In genomic region chr8:123332262-123333090, GRCm38 (mm10) we compare ENCODE assay signal across 8 mouse cellular contexts. TPM values are rescaled to one million over a fixed set of nuclear protein-coding genes. Genes with fewer than 3 reads are reported as not detected.
DNase-seq lines count a peak whose midpoint lies in the region; ATAC-seq and TF ChIP-seq lines count a peak whose summit lies in the region.

Gene Spire2 (plus strand): TSS chr8:123332713.

- POLR2A ChIA-PET in Patski (lab: Charles Lee) = interaction anchor here (0.6 to 1.6 kb wide), 4 partner anchors 11 to 47 kb away, joined by 3 to 4 read pairs (median 3); no protein-coding TSS in a partner anchor

- peak within 1 kb of the TSS; percentile 92 for H3K27ac ChIP-seq in hindbrain, embryonic 12.5 days

- no peak for DNase-seq in Patski (ENCODE audit: low read depth, low spot score)
- DNase-seq in cerebellum, adult 9-10 months = peak; percentile 81
- peak in 1 of 2 experiments; percentile 55 for DNase-seq in frontal cortex, adult 2 months (ENCODE audit: extremely low spot score in 1 of 2, low spot score in 1 of 2)
- DNase-seq in layer of hippocampus, postnatal 36 days = peak; percentile 62 to 64
- DNase-seq in lung, postnatal 36 days = peak; percentile 79
- DNase-seq in retina, postnatal 7 days (ENCODE audit: low read depth, low spot score) = peak; percentile 79
- DNase-seq in urinary bladder, postnatal 14 days (ENCODE audit: low spot score) = peak; percentile 83

- peak within 1 kb of the TSS; percentile 89 for H3K9ac ChIP-seq in hindbrain, embryonic 12.5 days

- peak within 1 kb of the TSS; percentile 73 for H3K4me2 ChIP-seq in hindbrain, embryonic 12.5 days (replicated peaks)

- no peak for TF ChIP-seq CTCF in Patski (IDR thresholded peaks at IDR 0.05)

- CTCF ChIA-PET in Patski (lab: Charles Lee) = interaction anchor here (1.0 to 1.6 kb wide), 4 partner anchors 11 to 29 kb away, joined by 3 to 4 read pairs (median 4); no protein-coding TSS in a partner anchor

- peak within 1 kb of the TSS; percentile 83 for H3K4me3 ChIP-seq in hindbrain, embryonic 12.5 days

- H3K9me3 ChIP-seq in hindbrain, embryonic 12.5 days (replicated peaks) = no peaks in the 10 kb centered on the region

- under 1% methylated on average over 70 of the region's 85 CpGs for WGBS in hindbrain, embryonic 12.5 days

- in situ Hi-C loops in Patski (cut with MboI; ENCODE audit: low pct_unique_long_range_greater_than_20kb) = no loop called here

- ATAC-seq in Patski = peak; percentile 45
- ATAC-seq in hindbrain, embryonic 12.5 days (ENCODE audit: low FRiP score) = peak; percentile 88

- no peaks in the 10 kb centered on the region for H3K36me3 ChIP-seq in hindbrain, embryonic 12.5 days

- peaks cover 24% of the 10 kb centered on the region for H3K4me1 ChIP-seq in hindbrain, embryonic 12.5 days

- H3K27me3 ChIP-seq in Patski = no peaks in the 10 kb centered on the region
- H3K27me3 ChIP-seq in hindbrain, embryonic 12.5 days = peaks cover 3% of the 10 kb centered on the region; the same call in 1 of the 2 replicates

RNA-seq across cellular contexts. Expression of gene Spire2, which starts in this region (rescaled TPM):
- polyA plus RNA-seq in Patski (2021) = 7.1 TPM
- 17.4 and 20.8 TPM in 2 replicates for polyA plus RNA-seq in frontal cortex, adult 2 months (2012; rRNA removed)
- polyA plus RNA-seq in hindbrain, embryonic 12.5 days (2016; fragmentation: Nextera tagmentation; extraction: Ambion mirVana) = 28.9 and 32.2 TPM in 2 replicates
- total RNA-seq in layer of hippocampus, postnatal 36 days (2021) = 10 to 100 TPM; 15.2 to 17.2 TPM
